Mouse (Mus musculus): ENCODE measurements at regions not wholly inside any gene's neighbourhood (a gene's known extent, or its start where the extent isn't known, plus 50 kb on each side); places are given as distances from the start of the nearest gene placed in this dataset.

DNA sequence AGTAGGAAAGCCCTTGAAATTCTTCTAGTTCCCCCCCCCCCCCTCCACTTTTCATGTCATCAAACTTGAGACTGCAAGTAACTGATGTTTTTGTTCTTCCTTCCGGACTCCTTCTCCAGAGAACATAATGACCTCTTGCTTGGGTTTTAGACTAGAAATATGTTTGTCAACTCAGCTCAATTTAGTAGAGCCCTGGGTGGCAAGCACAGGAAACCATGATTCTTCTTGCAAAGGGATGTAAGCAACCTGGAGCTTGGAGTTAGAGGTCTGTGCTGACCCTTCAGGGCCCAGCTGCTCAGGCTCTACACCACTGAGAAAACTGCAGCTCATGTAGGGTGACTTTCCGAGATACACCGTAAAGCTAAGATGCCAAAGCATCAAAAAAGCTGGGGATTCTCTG is 127.2 kb upstream of the Meis1 start:
- no peak for DNase-seq

DNA sequence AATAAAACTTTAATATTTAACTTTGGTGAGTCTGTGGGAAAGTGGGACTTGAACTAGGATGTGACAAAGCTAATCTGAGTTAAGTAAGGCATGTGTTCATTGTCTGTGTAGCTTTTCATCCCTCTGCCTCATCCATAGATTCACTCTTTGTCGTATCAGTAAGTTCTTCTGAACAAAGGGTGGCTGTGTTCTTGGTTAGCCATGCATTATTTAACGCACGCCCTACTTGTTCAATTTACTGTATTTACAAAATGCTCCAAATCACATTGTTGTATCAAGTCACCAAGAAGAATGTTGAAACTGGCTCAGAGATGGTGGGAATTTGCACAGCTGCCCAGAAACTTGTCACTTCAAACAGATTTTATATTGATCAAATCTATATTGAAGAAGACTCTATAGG is 132.2 kb upstream of the Meis1 start:
- DNase-seq: no peak

DNA sequence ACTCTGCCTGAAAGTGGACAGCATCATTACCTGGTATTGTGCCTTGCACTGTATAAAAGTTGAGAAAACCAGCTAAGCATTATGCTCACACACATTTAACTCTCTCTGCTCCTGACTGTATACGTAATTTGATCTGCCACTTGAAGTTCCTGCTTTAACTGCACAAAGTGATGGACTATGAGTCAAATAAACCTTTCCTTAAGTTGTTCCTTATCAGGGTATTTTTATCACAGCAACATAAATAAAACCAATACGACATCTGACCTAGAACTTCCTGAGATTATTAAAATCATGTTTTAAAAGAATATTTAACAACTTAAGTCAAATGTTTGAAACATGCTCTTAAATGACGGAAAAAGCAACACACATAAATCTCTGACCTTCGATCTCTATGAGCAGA is 134.9 kb upstream of the Meis1 start:
- DNase-seq: no peak

DNA sequence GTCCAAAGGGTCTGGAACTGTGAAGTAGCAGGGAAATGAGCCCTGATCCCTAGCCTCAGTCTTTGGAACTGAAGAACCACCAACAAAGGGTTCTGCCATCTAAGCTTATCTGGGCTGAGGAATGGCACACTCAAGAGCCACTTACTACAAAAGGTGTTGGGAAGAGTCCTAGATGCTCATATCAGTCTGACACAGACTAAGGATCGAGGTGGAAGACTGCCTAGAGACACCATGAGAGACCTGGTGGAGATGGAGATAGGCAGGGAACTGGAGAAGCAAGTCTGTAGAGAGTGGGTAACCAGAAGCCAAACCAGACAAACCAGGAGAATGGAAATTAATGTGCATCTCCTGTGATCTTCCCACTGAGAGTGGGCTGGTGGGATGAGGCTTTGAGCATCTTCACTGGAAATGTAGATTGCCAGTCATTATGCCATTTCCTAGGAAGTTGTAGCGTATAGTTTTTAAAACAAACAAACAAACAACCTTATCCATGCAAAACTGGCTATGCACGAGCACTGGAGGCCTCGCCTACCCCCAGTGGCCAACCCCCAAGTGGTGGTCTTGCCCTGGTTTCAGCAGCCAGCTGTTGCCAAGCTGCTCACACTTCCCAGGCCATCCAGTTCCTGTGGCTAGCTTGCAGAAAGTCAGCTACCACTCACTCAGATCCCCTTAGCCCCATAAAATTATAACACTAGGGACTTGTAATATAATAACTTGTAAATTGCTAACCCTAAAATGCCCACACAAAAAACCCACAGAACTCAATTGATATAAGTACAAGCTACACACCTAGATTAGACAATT is 136.2 kb upstream of the Meis1 start:
- DNase-seq: no peak

DNA sequence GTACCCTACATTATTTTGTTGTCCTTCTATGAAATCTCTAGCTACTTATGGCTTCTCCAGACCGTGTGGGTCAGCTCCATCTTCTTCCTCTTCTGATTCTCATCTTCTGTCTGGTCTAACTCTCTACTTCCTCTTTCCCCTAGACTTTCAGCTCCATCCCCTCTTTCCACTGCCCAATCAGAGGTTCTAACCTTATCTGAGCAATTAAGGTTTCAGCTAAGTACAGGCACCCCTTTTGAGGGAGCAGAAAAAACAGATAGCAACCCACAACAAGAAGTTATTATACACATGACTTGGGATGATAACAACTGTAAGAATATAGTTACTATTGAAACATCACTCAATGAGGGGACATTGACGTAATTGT is 136.8 kb upstream of the Meis1 start:
- no peak for DNase-seq

DNA sequence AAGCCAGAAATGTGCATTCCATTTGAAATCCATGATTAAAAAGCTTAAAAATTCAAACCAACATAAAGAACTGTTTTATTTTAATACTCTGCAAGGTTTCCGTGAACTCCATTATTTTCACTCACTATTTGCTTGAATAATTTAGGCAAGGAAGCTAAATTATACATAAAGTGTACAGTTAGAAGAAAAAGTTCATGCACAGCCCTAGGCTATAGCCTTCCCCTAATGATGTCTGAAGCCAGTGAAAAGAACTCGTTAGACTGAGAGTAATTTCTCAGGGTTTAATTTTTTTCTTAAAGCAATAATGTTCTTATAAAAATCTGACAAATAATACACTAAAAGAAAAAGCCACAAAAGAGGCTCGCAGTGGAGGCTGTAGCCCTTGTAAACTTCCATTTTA is 141.4 kb upstream of the Meis1 start:
- no peak for DNase-seq

DNA sequence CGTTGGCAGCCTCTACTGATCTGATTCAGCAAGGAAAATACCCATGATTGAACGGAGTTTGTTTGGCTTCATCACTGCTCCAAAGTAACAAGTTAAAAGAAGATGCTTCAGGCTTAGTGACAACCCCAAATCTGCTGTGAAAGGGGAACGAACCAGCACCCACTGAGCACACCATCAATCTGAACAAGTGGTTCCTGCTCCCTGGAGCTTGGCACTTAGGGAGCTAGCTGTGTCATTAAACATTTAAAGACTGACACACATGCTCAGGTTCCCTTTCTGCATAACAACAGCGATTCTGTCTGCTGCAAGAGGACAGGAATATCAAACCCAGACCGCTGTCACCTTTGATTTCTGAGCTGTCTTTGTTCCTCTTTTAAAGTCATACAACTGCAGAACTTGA is 141.9 kb upstream of the Meis1 start:
- no peak for DNase-seq

DNA sequence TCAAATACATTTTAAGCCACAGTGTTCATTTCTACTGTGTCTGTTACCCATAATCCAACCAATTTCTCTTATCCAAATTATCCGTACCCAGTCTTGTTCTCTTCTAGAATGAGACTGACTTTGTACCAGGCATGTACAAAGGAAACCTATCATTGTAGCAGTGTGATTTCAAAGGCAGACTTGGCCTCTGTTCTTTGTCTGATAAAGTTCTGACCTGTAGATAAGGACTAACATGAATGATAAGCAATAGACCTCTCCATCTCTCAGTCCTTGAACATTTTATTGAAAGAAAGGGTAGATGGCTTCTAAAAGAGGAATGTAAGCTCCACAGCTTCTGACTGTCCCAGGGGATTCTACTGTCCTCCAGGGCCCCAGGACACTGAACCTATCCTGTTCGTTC is 152.2 kb upstream of the Meis1 start:
- no peak for DNase-seq

DNA sequence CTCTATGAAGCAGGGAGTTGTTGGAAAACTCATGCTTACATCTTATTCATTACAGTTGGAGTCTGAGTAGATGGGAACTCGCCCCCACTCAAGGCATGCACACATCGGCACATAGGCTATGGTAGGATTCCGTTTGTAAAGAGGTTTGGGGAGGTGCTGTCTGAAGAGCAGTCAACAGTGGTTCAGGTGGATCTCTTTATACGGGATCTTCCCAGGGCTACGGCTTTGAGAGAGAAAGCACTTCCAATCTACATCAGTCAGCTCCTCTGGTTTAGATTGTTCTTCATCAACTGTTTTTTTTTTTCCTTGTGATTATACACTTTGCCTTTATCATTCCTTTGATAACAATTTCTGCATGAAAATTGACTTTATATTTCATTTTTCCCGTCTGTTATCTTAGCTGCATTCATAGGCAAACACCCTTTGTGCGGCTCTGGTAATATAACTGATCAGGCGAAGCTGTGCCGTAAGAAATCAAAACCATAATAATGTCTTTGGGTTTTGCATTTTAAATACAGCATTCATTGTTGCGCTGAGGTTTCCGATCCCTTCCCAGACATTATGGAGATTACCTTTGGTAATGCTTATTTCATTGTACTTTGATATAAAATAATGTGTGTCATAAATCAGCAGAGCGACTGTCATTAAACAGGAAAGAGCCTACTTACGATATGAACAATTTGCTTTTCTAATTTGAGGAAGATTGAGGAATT is 155.7 kb upstream of the Meis1 start:
- DNase-seq: no peak

DNA sequence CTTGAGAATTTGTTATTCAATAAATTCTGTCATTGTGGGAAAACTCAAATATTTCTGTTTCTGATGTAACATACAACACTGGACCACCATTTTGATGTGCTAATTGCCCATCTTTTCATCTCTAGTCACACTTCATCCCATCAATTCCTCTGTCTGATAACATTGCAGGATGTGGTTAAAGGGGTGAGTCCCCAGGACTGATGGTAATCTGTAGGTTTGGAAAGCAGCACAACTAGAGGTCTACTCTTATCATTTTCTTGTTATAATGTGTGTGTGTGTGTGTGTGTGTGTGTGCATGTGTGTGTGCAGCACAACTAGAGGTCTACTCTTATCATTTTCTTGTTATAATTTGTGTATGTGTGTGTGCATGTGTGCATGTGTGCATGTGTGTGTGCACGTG is 160.5 kb upstream of the Meis1 start:
- DNase-seq: no peak

DNA sequence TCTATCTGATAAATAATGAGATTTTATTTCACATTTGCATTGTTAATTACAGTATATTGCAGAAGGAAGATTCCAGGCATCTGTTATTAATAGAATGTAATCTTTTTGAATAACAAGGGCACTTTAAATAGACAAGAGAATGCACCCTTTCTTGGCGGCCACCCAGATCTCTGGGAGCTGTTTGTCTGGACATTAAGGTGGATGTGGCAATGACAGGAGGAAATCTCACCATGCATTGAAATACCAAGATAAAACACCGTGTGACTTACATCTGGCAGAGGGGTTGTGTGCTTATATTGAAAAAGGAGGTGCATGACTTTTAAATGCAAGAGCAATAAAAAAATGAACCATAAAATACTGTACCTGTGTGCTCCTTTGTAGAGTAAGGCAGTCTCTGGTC is 171.0 kb upstream of the Meis1 start:
- DNase-seq: no peak

DNA sequence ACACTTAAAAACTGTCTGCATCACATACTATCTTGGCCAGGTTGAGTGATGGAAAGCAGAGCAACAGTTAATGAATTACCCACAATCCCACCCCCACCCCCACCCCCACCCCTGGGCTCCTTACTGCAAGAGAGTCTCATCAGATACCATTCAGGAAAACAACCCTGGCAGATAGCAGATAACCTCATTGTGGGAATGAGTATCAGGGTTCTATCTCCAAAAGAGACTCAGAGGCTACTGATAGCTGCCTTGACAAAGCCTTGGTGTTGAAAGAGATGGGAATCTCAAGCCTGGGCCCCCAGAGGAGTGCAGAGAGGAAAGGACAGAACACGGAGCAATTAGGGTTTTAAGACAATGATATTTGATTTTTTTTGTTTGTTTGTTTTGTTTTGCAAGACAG is 175.7 kb upstream of the Meis1 start:
- no peak for DNase-seq

DNA sequence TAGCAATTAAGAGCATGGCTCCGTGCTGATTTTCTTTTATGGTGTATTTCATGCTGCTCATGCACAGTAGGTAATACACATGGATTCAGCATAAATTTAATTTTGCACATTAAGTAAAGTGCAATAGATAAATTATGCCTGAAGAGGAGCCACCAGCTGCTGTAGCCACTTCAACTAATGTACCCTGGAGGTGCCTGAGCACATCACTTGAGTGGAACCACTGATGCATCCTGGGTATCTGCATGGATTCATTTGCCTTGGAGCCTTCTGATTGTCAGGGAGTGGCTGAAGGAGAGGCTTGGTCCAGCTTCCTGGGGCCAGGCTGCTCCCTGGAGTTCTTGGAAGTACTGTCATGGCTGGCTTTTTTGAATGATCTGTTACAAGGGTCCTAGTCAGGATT is 179.0 kb upstream of the Meis1 start:
- DNase-seq: no peak

DNA sequence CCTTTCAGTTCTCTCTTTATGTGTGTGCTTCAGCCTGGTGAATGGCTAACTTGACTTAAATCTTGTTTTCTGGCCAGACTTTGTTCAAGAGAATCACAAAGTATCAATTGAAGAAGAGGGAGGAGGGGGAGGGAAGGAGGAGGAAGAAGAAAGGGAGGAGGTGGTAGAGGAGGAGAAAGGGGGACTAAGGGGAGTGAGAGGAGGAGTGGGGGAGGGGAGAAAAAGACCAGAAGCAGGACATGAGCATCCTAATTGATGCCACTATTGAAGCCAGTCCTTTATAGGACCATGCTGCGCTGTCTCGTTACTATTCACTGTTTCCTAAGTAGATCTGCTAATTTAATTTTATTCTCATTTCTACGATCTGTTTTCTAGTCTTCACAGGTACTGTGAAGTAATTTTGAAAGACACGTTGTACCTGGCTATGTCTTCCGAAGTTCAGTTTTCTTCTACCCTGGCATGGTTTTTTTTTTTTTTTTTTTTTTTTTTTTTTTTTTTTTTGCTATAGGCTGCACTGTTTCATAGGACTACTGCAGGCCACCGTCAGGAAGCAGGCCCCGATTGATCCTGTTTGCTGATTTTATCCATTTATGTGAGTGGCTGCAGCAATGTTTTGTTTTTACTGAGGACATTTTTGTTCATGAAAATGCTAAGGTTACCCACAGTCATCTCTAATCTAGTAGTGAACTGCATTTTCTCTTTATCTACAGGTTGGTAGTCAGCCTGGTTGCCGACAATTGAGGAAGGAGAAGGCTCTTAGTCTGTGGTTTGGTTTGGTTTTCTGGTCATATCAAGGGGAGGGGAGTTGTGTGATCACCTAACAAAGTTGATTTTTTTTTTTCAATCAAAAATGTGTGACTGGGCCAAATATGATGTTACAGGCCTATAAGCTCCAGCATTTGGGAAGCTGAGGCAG is 184.1 kb upstream of the Meis1 start:
- DNase-seq: no peak

DNA sequence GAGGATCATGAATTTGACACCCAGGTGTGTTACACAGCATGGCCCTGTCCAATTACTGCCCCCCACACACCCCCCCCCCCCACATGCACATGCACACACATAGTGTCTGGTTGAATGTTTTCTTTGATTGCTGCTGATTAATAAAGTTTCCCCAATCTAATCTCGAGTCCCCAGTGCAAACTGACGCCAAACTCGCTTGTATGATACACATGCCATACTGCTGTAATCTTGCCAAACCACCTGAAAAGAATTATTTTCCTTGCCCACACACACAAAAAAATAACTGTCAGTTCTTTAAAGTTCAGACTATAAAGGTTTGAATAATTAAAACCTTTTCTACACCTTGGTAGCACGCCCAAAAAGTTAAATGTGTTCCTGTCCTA is 184.7 kb upstream of the Meis1 start:
- DNase-seq: no peak

DNA sequence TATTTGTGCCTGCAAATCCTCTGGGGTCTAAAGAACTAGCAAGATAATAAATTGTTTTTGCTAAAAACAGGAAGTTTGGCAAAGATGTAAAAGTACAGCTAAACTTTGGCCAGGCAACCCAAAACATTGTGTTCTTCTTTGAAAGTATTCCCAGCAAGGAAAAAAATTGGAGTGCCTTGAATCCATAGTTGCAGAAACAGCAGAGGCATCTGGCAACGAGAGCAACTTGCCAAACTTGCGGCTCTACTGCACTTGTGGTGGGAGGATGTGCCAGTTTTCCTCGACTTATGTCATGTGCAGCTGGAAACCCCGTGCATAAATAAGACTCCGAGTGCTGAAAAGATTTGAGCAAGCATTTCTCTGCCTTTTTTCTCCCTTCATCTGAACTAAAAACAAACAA is 185.2 kb upstream of the Meis1 start:
- peak; percentile 29 for DNase-seq

DNA sequence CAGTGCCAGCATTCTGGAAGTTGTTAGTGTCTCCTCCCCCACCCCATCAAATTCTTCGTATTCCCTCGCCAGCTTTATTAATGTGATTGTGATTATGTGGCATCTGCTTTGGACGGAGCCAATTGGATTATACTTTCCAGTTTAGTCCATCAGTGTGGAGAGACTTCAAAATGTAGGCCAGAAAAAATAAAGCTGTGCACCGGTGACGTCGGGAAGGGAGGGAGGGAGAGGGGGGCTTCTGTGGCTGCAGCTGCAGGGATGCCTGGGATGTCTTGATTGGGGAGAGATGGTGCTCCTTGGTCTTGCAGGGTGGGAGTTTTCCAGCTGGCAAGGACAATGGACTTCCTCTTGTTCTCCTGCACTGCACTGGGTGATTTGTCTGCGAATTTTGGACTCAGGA is 185.7 kb upstream of the Meis1 start:
- peak; percentile 3 for DNase-seq

DNA sequence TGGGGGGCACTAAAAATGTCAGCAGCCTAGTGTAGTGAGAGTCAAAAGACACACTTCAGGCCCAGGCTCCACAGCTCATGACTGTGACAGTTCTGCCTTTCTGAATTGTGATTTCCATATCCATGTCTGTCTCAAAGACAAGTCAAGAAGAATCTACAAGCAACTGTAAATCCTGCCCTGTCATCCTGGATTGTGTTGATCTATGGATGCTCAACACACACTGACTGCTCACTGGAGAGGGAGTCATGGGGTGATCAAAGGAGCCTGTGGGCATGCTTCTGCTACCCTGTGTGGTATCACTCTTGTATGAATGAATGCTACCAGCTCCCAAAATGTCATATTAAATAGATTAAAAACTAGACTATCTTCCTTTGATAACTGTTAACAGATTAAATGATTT is 186.4 kb upstream of the Meis1 start:
- no peak for DNase-seq

DNA sequence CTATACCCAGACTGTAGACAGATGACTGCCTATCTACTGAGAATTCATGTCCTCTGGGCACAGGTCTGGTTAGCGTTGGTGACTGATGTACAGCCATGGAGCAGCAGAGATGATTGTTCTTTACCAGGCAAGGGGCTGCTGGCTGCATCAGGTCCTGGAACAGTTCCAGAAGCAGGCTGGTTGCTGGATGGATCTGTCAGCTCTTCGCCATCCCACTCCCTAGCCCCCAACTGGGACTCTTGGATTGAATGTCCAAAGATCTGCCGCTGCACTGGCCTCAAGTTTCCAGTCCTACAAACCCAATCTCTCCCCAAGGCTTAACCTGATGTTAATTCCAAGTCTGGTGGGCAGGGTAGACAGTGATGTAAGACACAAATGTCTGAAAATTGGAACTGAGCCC is 200.7 kb upstream of the Meis1 start:
- no peak for DNase-seq

DNA sequence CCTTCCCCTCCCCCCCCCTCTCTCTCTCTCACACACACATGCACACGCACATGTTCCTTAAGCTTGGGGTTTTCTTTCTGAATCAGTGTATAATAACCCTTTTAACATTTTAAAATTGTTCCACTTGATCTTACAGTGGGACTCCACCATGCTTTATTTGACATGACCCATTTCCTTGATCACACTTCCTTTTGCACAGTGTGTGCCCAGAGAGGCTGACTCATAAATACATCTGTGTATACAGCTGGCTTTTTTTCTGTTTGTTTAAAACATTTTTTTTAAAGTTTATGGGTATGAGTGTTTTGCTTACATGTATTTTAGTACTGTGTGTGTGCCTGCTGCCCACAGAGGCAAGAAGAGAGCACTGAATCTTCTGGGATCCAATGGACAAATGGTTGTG is 202.7 kb upstream of the Meis1 start:
- no peak for DNase-seq

DNA sequence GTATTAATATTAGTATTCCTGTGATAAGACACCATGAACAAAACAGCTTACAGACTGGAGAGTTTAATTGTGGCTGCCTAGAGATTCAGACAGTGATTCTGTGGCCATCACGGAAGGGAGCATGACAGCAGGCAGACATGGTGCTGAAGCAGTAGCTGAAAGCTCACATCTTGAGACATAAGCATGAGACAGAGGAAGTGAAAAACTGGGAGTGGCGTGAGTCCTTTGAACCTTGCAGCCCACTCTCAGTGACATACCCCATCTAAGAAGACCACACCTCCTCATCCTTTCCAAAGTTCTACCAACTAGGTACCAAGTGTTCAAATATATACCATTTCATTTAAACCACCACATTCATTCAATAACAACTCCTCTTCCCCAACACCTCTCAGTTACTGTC is 208.0 kb upstream of the Meis1 start:
- no peak for DNase-seq

DNA sequence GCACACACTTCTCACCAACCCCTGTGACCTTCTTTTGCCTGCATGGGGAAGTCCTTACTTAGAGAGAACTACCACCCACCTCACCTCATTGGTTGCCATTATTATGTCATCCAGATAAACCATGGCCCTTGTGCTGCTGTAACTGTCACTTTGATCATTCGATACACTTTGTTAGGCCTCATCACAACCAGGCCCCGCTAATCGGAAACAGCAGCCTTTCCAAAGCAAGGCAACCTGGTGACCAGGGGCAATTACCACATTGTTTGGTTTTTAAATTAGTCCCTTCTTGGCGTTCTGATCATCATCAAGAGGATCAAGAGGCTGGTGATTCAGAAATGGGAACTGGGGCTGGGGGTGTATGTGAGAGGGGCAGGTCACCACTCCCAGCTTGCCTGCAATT is 208.9 kb upstream of the Meis1 start:
- DNase-seq: no peak

DNA sequence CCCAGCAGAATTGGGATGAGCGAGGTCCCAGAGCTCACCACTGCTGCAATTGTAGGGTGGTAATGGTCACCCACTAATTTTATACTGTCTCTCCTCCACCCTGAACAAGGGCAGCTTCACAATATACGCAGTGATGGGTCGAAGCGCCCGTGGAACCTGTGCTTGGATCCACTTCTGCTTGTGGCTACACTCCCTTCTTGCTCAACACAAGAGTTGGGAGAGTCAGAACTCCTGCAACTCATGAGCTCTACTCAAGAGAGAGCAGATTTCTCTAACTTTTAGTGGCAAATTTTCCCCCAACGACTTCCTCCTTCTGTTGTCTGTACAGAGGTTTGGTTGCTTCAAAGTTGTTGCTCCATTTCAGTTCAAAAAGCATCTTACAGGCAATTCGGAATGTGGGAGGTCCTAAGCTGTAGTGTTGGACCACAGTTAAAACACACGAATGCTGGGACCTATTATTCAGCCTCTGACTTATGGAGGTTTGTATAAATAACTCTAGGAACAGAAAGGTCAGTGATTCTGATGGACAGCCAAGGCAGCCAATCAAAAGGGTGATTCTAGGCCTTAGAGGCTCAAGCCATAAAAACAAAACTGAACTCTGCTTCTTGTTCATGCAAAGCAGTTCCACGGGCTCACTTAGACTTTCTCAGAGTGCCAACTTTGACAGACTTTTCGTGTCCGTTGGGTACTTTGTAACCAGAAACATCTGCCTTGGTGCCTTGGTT is 227.8 kb upstream of the Meis1 start:
- DNase-seq: no peak

Measured in adrenal gland, adult 8-10 months (tissue).